Mouse (Mus musculus) olfactory bulb, adult 2 months (tissue): Measurements from ENCODE around the gene Bahd1.

Experiments
- CTCF ChIP-seq: fragments of 200-500 bp; IDR thresholded peaks from 2 replicates; pipeline ENCODE4 v1.5.1; 2012; ENCODE audit warnings: low read depth, mild to moderate bottlenecking, low read length, moderate library complexity; ENCODE audit not compliant: insufficient read depth
- POLR2A ChIP-seq: fragments of 200-500 bp; IDR thresholded peaks from 2 replicates; pipeline ENCODE4 v1.6.1; 2012; ENCODE audit warnings: mild to moderate bottlenecking, low read depth, low read length, moderate library complexity; ENCODE audit not compliant: insufficient read depth

- TF ChIP-seq CTCF (no peak), POLR2A (no peak)
Observed at GRCm38 (mm10) chr2:118943232-118943631, 43.1 kb downstream of the Bahd1 start.
